Mouse (Mus musculus): ENCODE results near the gene Mdm4.

- no peak for TF ChIP-seq POLR2A (IDR thresholded peaks at IDR 0.05; ENCODE audit: borderline replicate concordance, extremely low read depth, low read depth, low read length)
- TF ChIP-seq CTCF (IDR thresholded peaks at IDR 0.05; ENCODE audit: insufficient read depth, low read length), result no peak
These were observed 49.1 kb downstream of the Mdm4 start for GRCm38 (mm10) chr1:132981232-132981631.

Measured in lung, adult 2 months (tissue).